Mouse (Mus musculus): ENCODE measurements around the gene Brox.

DNA sequence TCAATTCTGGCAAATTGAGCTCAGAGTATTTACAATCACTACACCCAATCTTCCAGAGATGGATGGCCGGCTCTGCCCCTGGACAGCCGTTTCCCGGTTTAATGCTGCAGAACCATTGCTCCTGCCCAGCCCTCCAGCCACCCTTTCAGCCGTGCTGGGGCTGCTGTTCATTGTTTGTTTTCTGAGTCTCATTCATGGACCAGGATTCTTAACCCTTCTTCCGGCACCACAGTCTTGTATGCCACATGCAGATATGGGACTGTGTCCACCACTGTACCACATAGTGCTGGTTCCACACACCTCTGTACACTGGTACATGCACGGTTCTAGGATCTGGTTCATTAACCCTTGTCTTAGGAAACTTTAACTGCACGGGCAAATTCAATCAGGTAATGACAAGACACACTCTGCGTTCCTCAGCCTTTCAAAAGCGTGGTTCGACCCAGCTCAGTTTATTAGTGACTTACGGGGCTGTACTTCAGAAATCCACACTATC, 63.3 kb downstream of the Brox start:
- TF ChIP-seq CTCF (conservative IDR thresholded peaks at IDR 0.05; ENCODE audit: low read length): no peak
- no peak for TF ChIP-seq POU5F1 (IDR thresholded peaks at IDR 0.05; ENCODE audit: borderline replicate concordance, low read length)

Measured in E14TG2a.4 (cell line).